Mouse (Mus musculus): ENCODE measurements around the gene Nme8. TPM values are rescaled to one million over a fixed set of nuclear protein-coding genes. Genes with fewer than 3 reads are reported as not detected.

The Nme8 gene
- polyA plus RNA-seq, 1 experiment from 2014 or later: not detected

- ATAC-seq (replicated peaks; ENCODE audit: insufficient number of reproducible peaks, low FRiP score, low TSS enrichment): no peak
- 61% methylated on average over 1 of the region's 1 CpGs for WGBS (ENCODE audit: insufficient replicate concordance)
These were observed 83.3 kb downstream of the Nme8 start for GRCm38 (mm10) chr13:19614311-19614710.

DNA sequence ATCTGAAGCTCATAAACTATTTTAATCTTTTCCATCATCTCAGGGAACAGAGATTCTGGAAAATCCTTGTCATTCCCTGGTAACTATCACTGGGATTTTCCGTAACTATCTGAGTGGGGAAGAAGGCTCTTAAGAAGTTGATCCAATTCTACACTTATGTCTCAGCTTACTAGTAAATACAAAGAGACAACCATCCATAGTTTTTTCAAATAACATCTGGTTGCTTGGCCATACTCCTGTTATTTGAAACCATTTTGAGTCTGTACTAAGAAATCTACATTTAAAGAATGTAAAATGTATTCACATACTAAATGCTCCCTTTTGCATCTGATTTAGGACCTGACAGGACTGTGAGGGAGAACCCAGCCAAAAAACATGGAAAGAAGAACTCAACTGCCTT lies 84.2 kb downstream of the Nme8 start:
- no peak overlapping the region for H3K27ac ChIP-seq (ENCODE audit: low read depth, low read length)
- WGBS (ENCODE audit: insufficient replicate concordance): 83% methylated on average over 1 of the region's 1 CpGs
- no peaks in the 10 kb centered on the region for H3K36me3 ChIP-seq (ENCODE audit: control insufficient read depth, insufficient read depth, low read length)
- H3K27me3 ChIP-seq (ENCODE audit: control insufficient read depth, insufficient read depth, low read length): no peaks in the 10 kb centered on the region
- no peak overlapping the region for H3K4me2 ChIP-seq
- ATAC-seq (replicated peaks; ENCODE audit: insufficient number of reproducible peaks, low FRiP score, low TSS enrichment): no peak
- H3K4me1 ChIP-seq (ENCODE audit: control insufficient read depth, insufficient read depth, low read length): no peaks in the 10 kb centered on the region
- no peak overlapping the region for H3K4me3 ChIP-seq (ENCODE audit: low read depth, low read length)
- H3K9ac ChIP-seq (ENCODE audit: low read depth, low read length): no peak overlapping the region
- no peaks in the 10 kb centered on the region for H3K9me3 ChIP-seq (replicated peaks; ENCODE audit: control insufficient read depth, low read length)

More at GRCm38 (mm10) chr13:19614311-19614710, 83.3 kb downstream of the Nme8 start:
- H3K9me3 ChIP-seq (replicated peaks; ENCODE audit: control insufficient read depth, low read length): no peaks in the 10 kb centered on the region
- H3K27ac ChIP-seq (ENCODE audit: low read depth, low read length): no peak overlapping the region
- no peaks in the 10 kb centered on the region for H3K36me3 ChIP-seq (ENCODE audit: control insufficient read depth, insufficient read depth, low read length)
- no peaks in the 10 kb centered on the region for H3K4me1 ChIP-seq (ENCODE audit: control insufficient read depth, insufficient read depth, low read length)
- no peak overlapping the region for H3K9ac ChIP-seq (ENCODE audit: low read depth, low read length)
- H3K27me3 ChIP-seq (ENCODE audit: control insufficient read depth, insufficient read depth, low read length): no peaks in the 10 kb centered on the region
- H3K4me3 ChIP-seq (ENCODE audit: low read depth, low read length): no peak overlapping the region
- no peak overlapping the region for H3K4me2 ChIP-seq

DNA sequence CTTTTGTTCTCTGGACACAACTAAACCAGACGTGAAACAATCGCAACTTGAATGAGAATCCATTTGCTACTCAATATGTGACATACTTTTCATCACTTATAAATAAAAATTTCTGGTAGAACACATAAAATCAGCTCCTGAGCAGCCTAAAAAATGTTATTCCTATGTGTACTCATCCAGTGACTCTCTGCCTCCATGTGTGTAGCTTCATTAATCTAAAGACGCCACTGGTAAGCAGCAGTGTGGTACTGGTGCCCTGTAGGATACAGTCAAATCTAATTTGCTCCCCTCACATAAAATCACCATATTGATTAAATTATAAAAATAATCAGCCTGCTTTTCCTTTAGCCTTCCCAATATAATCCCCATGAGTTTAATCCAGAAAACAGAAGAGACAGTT lies 84.6 kb downstream of the Nme8 start:
- no peak overlapping the region for H3K4me3 ChIP-seq (ENCODE audit: low read depth, low read length)
- whole genome bisulfite sequencing (ENCODE audit: insufficient replicate concordance): 78% methylated on average over 3 of the region's 3 CpGs
- H3K4me1 ChIP-seq (ENCODE audit: control insufficient read depth, insufficient read depth, low read length): no peaks in the 10 kb centered on the region
- H3K4me2 ChIP-seq: no peak overlapping the region
- no peak for ATAC-seq (replicated peaks; ENCODE audit: insufficient number of reproducible peaks, low FRiP score, low TSS enrichment)
- H3K9me3 ChIP-seq (replicated peaks; ENCODE audit: control insufficient read depth, low read length): no peaks in the 10 kb centered on the region
- H3K36me3 ChIP-seq (ENCODE audit: control insufficient read depth, insufficient read depth, low read length): no peaks in the 10 kb centered on the region
- H3K9ac ChIP-seq (ENCODE audit: low read depth, low read length): no peak overlapping the region
- no peaks in the 10 kb centered on the region for H3K27me3 ChIP-seq (ENCODE audit: control insufficient read depth, insufficient read depth, low read length)
- H3K27ac ChIP-seq (ENCODE audit: low read depth, low read length): no peak overlapping the region

DNA sequence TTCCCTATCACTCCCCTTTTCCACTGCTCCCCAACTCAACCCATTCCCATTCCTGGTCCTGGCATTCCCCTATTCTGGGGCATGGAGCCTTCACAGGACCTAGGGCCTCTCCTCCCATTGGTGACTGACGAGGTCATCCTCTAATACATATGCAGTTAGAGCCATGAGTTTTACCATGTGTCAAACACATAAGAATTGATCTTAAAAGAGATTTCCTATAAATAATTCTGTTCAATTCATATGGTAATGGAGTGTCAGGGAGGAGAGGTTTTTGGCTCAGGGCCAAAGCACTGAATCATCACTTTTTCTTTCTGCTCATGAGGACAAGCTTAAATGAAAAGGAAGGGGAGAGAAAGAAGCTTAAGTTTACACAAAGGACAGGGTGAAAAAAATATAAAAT lies 85.2 kb downstream of the Nme8 start:
- Histone ChIP-seq H3K27ac (ENCODE audit: low read depth, low read length) (no peak overlapping the region), H3K9ac (ENCODE audit: low read depth, low read length) (no peak overlapping the region), H3K36me3 (ENCODE audit: control insufficient read depth, insufficient read depth, low read length) (no peaks in the 10 kb centered on the region), H3K27me3 (ENCODE audit: control insufficient read depth, insufficient read depth, low read length) (no peaks in the 10 kb centered on the region), H3K4me2 (no peak overlapping the region), H3K4me1 (ENCODE audit: control insufficient read depth, insufficient read depth, low read length) (no peaks in the 10 kb centered on the region), H3K4me3 (ENCODE audit: low read depth, low read length) (no peak overlapping the region), H3K9me3 (replicated peaks; ENCODE audit: control insufficient read depth, low read length) (no peaks in the 10 kb centered on the region)
- WGBS (ENCODE audit: insufficient replicate concordance): 74% methylated on average over 1 of the region's 1 CpGs
- no peak for ATAC-seq (replicated peaks; ENCODE audit: insufficient number of reproducible peaks, low FRiP score, low TSS enrichment)

- Histone ChIP-seq H3K4me3 (ENCODE audit: low read depth, low read length) (no peak overlapping the region), H3K27me3 (ENCODE audit: control insufficient read depth, insufficient read depth, low read length) (no peaks in the 10 kb centered on the region), H3K27ac (ENCODE audit: low read depth, low read length) (no peak overlapping the region), H3K4me2 (no peak overlapping the region), H3K9ac (ENCODE audit: low read depth, low read length) (no peak overlapping the region), H3K4me1 (ENCODE audit: control insufficient read depth, insufficient read depth, low read length) (no peaks in the 10 kb centered on the region), H3K9me3 (replicated peaks; ENCODE audit: control insufficient read depth, low read length) (no peaks in the 10 kb centered on the region), H3K36me3 (ENCODE audit: control insufficient read depth, insufficient read depth, low read length) (no peaks in the 10 kb centered on the region)
- no peak for ATAC-seq (replicated peaks; ENCODE audit: insufficient number of reproducible peaks, low FRiP score, low TSS enrichment)
These were observed 89.5 kb downstream of the Nme8 start for GRCm38 (mm10) chr13:19608120-19608519.

- H3K4me3 ChIP-seq (ENCODE audit: low read depth, low read length): no peak overlapping the region
- H3K27ac ChIP-seq (ENCODE audit: low read depth, low read length): no peak overlapping the region
- no peak overlapping the region for H3K9ac ChIP-seq (ENCODE audit: low read depth, low read length)
- ATAC-seq (replicated peaks; ENCODE audit: insufficient number of reproducible peaks, low FRiP score, low TSS enrichment): no peak
- H3K9me3 ChIP-seq (replicated peaks; ENCODE audit: control insufficient read depth, low read length): no peaks in the 10 kb centered on the region
- no peak overlapping the region for H3K4me2 ChIP-seq
- no peaks in the 10 kb centered on the region for H3K27me3 ChIP-seq (ENCODE audit: control insufficient read depth, insufficient read depth, low read length)
- no peaks in the 10 kb centered on the region for H3K36me3 ChIP-seq (ENCODE audit: control insufficient read depth, insufficient read depth, low read length)
- H3K4me1 ChIP-seq (ENCODE audit: control insufficient read depth, insufficient read depth, low read length): no peaks in the 10 kb centered on the region
These were observed 92.7 kb downstream of the Nme8 start for GRCm38 (mm10) chr13:19604916-19605315.

- Histone ChIP-seq H3K4me2 (no peak overlapping the region), H3K9ac (ENCODE audit: low read depth, low read length) (no peak overlapping the region), H3K4me1 (ENCODE audit: control insufficient read depth, insufficient read depth, low read length) (no peaks in the 10 kb centered on the region), H3K27me3 (ENCODE audit: control insufficient read depth, insufficient read depth, low read length) (no peaks in the 10 kb centered on the region), H3K27ac (ENCODE audit: low read depth, low read length) (no peak overlapping the region), H3K9me3 (replicated peaks; ENCODE audit: control insufficient read depth, low read length) (no peaks in the 10 kb centered on the region), H3K4me3 (ENCODE audit: low read depth, low read length) (no peak overlapping the region), H3K36me3 (ENCODE audit: control insufficient read depth, insufficient read depth, low read length) (no peaks in the 10 kb centered on the region)
- WGBS (ENCODE audit: insufficient replicate concordance): 67% methylated on average over 1 of the region's 1 CpGs
- ATAC-seq (replicated peaks; ENCODE audit: insufficient number of reproducible peaks, low FRiP score, low TSS enrichment): no peak
These were observed 93.9 kb downstream of the Nme8 start for GRCm38 (mm10) chr13:19603719-19604118.

DNA sequence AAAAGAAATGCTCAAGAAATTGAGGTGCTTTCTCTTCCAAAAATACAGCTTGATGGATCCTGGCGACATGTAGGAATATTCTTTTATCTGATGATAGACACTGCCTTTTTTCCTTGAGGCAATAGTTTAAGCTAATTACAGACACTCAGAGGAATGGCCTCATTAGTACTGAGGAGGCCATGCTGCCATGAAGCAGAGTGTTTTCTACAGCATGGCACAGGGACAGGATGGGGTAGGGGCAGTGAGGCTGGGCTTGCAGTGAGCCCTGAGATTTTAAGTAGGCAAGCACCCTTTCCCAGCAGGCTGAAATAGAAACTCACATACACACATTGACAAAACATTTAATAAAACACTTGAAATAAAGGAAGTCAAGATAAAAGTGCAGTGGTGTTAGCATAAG lies 95.1 kb downstream of the Nme8 start:
- no peaks in the 10 kb centered on the region for H3K4me1 ChIP-seq (ENCODE audit: control insufficient read depth, insufficient read depth, low read length)
- no peaks in the 10 kb centered on the region for H3K27me3 ChIP-seq (ENCODE audit: control insufficient read depth, insufficient read depth, low read length)
- H3K36me3 ChIP-seq (ENCODE audit: control insufficient read depth, insufficient read depth, low read length): no peaks in the 10 kb centered on the region
- H3K4me2 ChIP-seq: no peak overlapping the region
- H3K9me3 ChIP-seq (replicated peaks; ENCODE audit: control insufficient read depth, low read length): no peaks in the 10 kb centered on the region
- H3K27ac ChIP-seq (ENCODE audit: low read depth, low read length): no peak overlapping the region
- H3K4me3 ChIP-seq (ENCODE audit: low read depth, low read length): no peak overlapping the region
- WGBS (ENCODE audit: insufficient replicate concordance): 75% methylated on average over 1 of the region's 1 CpGs
- no peak for ATAC-seq (replicated peaks; ENCODE audit: insufficient number of reproducible peaks, low FRiP score, low TSS enrichment)
- H3K9ac ChIP-seq (ENCODE audit: low read depth, low read length): no peak overlapping the region

- Histone ChIP-seq H3K4me3 (ENCODE audit: low read depth, low read length) (no peak overlapping the region), H3K27ac (ENCODE audit: low read depth, low read length) (no peak overlapping the region), H3K4me1 (ENCODE audit: control insufficient read depth, insufficient read depth, low read length) (no peaks in the 10 kb centered on the region), H3K27me3 (ENCODE audit: control insufficient read depth, insufficient read depth, low read length) (no peaks in the 10 kb centered on the region), H3K9ac (ENCODE audit: low read depth, low read length) (no peak overlapping the region), H3K4me2 (no peak overlapping the region), H3K9me3 (replicated peaks; ENCODE audit: control insufficient read depth, low read length) (no peaks in the 10 kb centered on the region), H3K36me3 (ENCODE audit: control insufficient read depth, insufficient read depth, low read length) (no peaks in the 10 kb centered on the region)
- 81% methylated on average over 6 of the region's 6 CpGs for WGBS (ENCODE audit: insufficient replicate concordance)
- ATAC-seq (replicated peaks; ENCODE audit: insufficient number of reproducible peaks, low FRiP score, low TSS enrichment): no peak
These were observed 98.4 kb downstream of the Nme8 start for GRCm38 (mm10) chr13:19599242-19599641.
